Mouse (Mus musculus) erythroblast, adult 5-6 weeks (primary cell): ENCODE measurements around the gene Vhl. TPM values are rescaled to one million over a fixed set of nuclear protein-coding genes. Genes with fewer than 3 reads are reported as not detected.

ENCODE experiments used
- ATAC-seq: replicated peaks from 2 replicates; pipeline ENCODE4 v1.8.0; 2016; ENCODE audit warnings: moderate number of reproducible peaks, mild to moderate bottlenecking, moderate TSS enrichment, inconsistent platforms; ENCODE audit not compliant: poor library complexity, low FRiP score, severe bottlenecking
- total RNA-seq, 2 experiments: library from RNA; stranded (forward) in 1 of 2; stranded (reverse) in 1 of 2; fragments of 150-400 nt in 1 of 2; fragments of 200-764, 138-1000 nt in 1 of 2; gene quantifications; 2 replicates each; pipeline versions ENCODE4 v1.2.3 to v1.2.4; 2015 to 2017; ENCODE audit warnings: low replicate concordance in 2 of 2

Vhl gene
- total RNA-seq (2015; ENCODE audit: low replicate concordance) = 6.3 and 11.5 TPM in 2 replicates
- 3.6 and 8.9 TPM in 2 replicates for total RNA-seq (2017; ENCODE audit: low replicate concordance)

GRCm38 (mm10) chr6:113623941-113624751, at the start of gene Vhl:
TSS of gene Vhl (plus strand) at chr6:113623959.
- peak; percentile 87 for ATAC-seq

- ATAC-seq = no peak
Measured at GRCm38 (mm10) chr6:113576044-113576443, 47.7 kb upstream of the Vhl start.

DNA sequence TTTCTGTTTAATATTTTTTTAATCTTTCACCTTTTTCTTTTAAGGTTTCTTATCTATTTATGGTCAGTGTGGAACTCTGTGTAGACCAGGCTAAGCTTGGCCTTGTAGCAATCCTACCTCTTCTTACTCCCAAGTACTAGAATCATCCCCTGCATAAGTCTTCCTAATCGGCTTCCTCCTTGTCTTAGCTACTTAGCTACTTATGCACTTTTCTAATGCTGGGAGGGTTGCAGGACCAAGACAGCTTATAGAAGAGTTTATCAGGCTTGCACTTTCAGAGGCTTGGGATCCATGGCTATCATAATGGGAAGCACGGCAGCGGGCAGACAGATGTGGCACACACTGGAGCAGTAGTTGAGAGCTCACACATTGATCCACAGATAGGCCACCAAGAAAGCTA, 44.5 kb upstream of the Vhl start:
- no peak for ATAC-seq

- no peak for ATAC-seq
Measured at GRCm38 (mm10) chr6:113583023-113583422, 40.7 kb upstream of the Vhl start.

DNA sequence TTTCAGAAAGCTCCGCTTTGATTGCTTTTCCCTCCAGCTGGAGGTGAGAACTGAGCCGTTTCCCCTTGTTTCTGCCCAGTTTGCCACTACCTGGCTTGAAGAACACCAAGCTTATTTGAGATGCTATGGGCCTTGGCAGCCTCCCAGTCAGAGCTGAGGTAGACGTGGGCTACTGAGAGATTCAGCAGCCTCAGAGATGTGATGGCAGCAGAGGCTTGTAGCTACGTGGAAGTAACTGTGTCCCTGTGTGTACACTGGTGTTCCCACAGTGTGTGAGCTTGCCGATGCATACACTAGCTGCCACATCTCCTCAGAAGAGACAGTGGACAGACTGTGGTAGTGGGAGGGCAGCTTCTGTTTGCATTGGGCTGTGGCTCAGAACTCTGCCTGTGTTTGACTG, 38.7 kb upstream of the Vhl start:
- ATAC-seq = no peak

GRCm38 (mm10) chr6:113586466-113587183, 37.1 kb upstream of the Vhl start:
- ATAC-seq = no peak

- no peak for ATAC-seq
Measured at GRCm38 (mm10) chr6:113592637-113593036, 31.1 kb upstream of the Vhl start.

- ATAC-seq = no peak
Measured at GRCm38 (mm10) chr6:113597945-113598344, 25.8 kb upstream of the Vhl start.

- ATAC-seq = no peak
Measured at GRCm38 (mm10) chr6:113599833-113600232, 23.9 kb upstream of the Vhl start.

GRCm38 (mm10) chr6:113600543-113601139, 23.1 kb upstream of the Vhl start, which contains the start of gene Fancd2os:
TSS of gene Fancd2os (minus strand) at chr6:113600715.
- no peak for ATAC-seq

- no peak for ATAC-seq
Measured at GRCm38 (mm10) chr6:113602821-113603220, 20.9 kb upstream of the Vhl start.

- no peak for ATAC-seq
Measured at GRCm38 (mm10) chr6:113603993-113604392, 19.8 kb upstream of the Vhl start.

DNA sequence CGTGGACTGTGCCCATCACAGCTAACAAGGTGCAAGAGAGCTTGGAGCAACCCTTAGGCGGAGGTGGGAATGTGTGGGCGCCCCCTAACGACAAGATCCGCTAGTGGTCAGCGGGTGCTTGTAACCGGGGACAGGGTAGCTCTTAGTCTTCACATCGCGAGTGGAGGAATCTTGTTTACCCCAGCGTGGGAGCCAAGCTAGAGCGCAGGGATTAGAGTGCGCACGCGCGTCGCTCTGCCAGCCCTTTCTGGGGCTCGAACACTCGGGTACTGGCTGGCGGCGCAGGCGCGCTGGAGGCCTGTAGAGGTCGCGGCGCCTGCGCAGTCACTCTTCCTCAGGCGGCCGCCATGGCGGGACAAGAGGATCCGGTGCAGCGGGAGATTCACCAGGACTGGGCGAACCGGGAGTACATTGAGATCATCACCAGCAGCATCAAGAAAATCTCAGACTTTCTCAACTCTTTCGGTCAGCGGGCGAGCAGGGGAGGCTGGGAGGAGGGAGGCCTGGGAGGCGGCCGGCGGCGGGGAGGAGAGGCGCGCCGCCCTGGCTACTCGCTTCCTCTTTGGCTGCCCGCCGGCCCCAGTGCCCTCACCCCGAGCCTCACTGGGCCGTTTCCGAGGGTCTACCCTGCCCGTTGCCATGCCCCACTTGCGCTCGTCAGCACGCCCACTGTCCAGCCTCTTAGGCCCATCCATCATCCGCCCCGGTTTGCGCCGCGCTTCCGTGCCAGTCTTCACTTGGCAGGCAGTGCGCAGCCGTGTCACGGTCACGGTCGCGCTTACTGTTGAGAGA, 19.1 kb upstream of the Vhl start, which contains the start of gene Brk1:
TSS of gene Brk1 (plus strand) at position 341 of the 792 bp plus-strand sequence.
- ATAC-seq = peak; percentile 91

DNA sequence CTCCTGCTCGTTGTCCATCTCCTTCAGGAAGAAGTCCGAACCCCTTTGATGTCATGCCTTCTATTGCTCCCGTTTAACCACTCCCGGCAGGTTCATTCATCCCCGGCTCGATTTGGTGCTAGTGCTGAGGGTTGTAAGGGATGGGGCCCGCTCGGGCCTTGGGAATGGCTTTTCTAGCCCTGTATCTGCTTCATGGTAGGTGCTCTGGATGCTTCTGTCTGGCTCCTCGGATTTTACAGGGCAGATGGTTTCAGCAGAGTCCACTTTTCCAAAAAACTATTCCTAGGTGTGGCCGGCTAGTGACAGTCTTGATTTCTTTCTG, 18.6 kb upstream of the Vhl start:
- peak; percentile 47 for ATAC-seq

- no peak for ATAC-seq
Measured at GRCm38 (mm10) chr6:113608871-113609270, 14.9 kb upstream of the Vhl start.

- no peak for ATAC-seq
Measured at GRCm38 (mm10) chr6:113609293-113609692, 14.5 kb upstream of the Vhl start.

- no peak for ATAC-seq
Measured at GRCm38 (mm10) chr6:113612258-113612969, 11.3 kb upstream of the Vhl start.

GRCm38 (mm10) chr6:113614152-113614551, 9.6 kb upstream of the Vhl start:
- no peak for ATAC-seq

- ATAC-seq = no peak
Measured at GRCm38 (mm10) chr6:113614997-113615396, 8.8 kb upstream of the Vhl start.
